In the genomic region with DNA sequence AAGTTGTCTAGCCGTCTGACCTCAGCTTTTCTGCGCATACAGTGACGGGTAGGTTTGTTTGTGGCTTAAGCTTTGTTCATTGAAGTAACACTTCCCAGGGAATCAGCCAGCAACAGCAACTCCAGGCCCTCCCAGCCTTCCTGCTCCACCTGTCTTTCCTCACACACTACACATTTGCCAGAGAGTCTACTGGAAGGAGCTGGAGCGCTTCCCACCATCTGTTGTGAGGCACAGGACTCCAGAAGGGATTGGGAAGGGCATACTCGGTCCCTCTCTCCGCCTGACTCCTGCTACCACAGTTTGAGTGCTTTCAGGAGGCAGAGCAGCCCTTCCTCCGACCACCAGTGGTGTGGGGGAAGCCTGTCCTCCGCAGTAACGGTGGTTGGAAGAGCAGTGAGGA, we compare ENCODE assay signal across 15 mouse cellular contexts.
DNase-seq lines count a peak whose midpoint lies in the region; ATAC-seq lines count a peak whose summit lies in the region.
"Had no signal": no experiment of that assay in that cellular context is flagged by ENCODE, and none has a peak within 500 bp of the region (broad histone marks: within the 10 kb centered on the region; RNA-seq: fewer than 3 reads in every experiment).

No protein-coding gene starts in this region.

- no peaks in the 10 kb centered on the region; the same call in 1 of the 2 replicates for H3K36me3 ChIP-seq in forebrain, embryonic 14.5 days (ENCODE audit: control insufficient read depth, insufficient read depth, low read length)
- H3K36me3 ChIP-seq in forebrain, embryonic 12.5 days (replicated peaks): peaks cover 9% of the 10 kb centered on the region

- H3K4me3 ChIP-seq in forebrain, embryonic 14.5 days (ENCODE audit: low read depth, low read length): no peak overlapping the region
- H3K4me3 ChIP-seq in forebrain, embryonic 12.5 days (replicated peaks): no peak overlapping the region
- H3K4me3 ChIP-seq: erythroblast, embryonic 14.5 days; neural tube, embryonic 12.5 days had no signal

- no peak overlapping the region for H3K4me2 ChIP-seq in forebrain, embryonic 14.5 days (ENCODE audit: low read length)
- H3K4me2 ChIP-seq in forebrain, embryonic 12.5 days: no peak overlapping the region
- H3K4me2 ChIP-seq: lung, embryonic 14.5 days; neural tube, embryonic 12.5 days had no signal

- ATAC-seq in forebrain, embryonic 14.5 days: peak; percentile 75; the same call in 1 of the 2 replicates
- no peak for ATAC-seq in forebrain, embryonic 12.5 days (ENCODE audit: low FRiP score)

- no peak overlapping the region for H3K9ac ChIP-seq in forebrain, embryonic 14.5 days (ENCODE audit: low read length)
- no peak overlapping the region for H3K9ac ChIP-seq in forebrain, embryonic 12.5 days
- H3K9ac ChIP-seq: lung, embryonic 14.5 days; neural tube, embryonic 12.5 days had no signal

- no peaks in the 10 kb centered on the region; the same call in 1 of the 2 replicates for H3K4me1 ChIP-seq in forebrain, embryonic 14.5 days (ENCODE audit: control insufficient read depth, insufficient read depth, low read length)
- no peaks in the 10 kb centered on the region for H3K4me1 ChIP-seq in forebrain, embryonic 12.5 days

- WGBS in forebrain, embryonic 14.5 days: 74% methylated on average over 9 of the region's 9 CpGs
- WGBS in forebrain, embryonic 12.5 days: 85% methylated on average over 9 of the region's 9 CpGs

- H3K27me3 ChIP-seq in forebrain, embryonic 14.5 days (replicated peaks; ENCODE audit: control insufficient read depth, insufficient read depth, low read length): no peaks in the 10 kb centered on the region
- H3K27me3 ChIP-seq in forebrain, embryonic 12.5 days: no peaks in the 10 kb centered on the region
- H3K27me3 ChIP-seq: neural tube, embryonic 12.5 days had no signal

- H3K27ac ChIP-seq in forebrain, embryonic 14.5 days (ENCODE audit: low read depth, low read length): peak overlapping the region; percentile 58; the same call in 1 of the 2 replicates
- no peak overlapping the region for H3K27ac ChIP-seq in forebrain, embryonic 12.5 days
- H3K27ac ChIP-seq: neural tube, embryonic 12.5 days had no signal

- DNase-seq in forebrain, embryonic 14.5 days (ENCODE audit: low spot score): peak; percentile 72
- DNase-seq in layer of hippocampus, adult 11-12 months (ENCODE audit: low spot score): peak; percentile 39
- DNase-seq in layer of hippocampus, postnatal 14 days (ENCODE audit: low spot score in 2 of 2): no peak
- DNase-seq in cerebellum, postnatal 25 days: peak; percentile 92 to 95
- DNase-seq in right cerebral cortex, postnatal 10 days (ENCODE audit: low spot score in 2 of 2): peak; percentile 63 to 66
- DNase-seq in adrenal gland, postnatal 14 days: no peak
- DNase-seq in kidney, adult 8-10 months: no peak
- DNase-seq: adrenal gland, adult 2 months; heart, postnatal 14 days; kidney, postnatal 14 days had no signal

- no peaks in the 10 kb centered on the region for H3K9me3 ChIP-seq in forebrain, embryonic 14.5 days (replicated peaks; ENCODE audit: control insufficient read depth, low read length)
- no peaks in the 10 kb centered on the region for H3K9me3 ChIP-seq in forebrain, embryonic 12.5 days
- H3K9me3 ChIP-seq: G1E; neural tube, embryonic 12.5 days had no signal

Comparison
In these comparisons a context has a peak if more than half of its experiments do, and no peak if none do; other contexts are left out.
1. DNase-seq: peak in forebrain, embryonic 14.5 days (single experiment), layer of hippocampus, adult 11-12 months (single experiment), cerebellum, postnatal 25 days (2 of 2) and right cerebral cortex, postnatal 10 days (2 of 2); none in layer of hippocampus, postnatal 14 days (0 of 2), adrenal gland, postnatal 14 days (single experiment) and kidney, adult 8-10 months (0 of 2).